Mouse (Mus musculus): ENCODE measurements around the gene Cyp4f15. TPM values are rescaled to one million over a fixed set of nuclear protein-coding genes. Genes with fewer than 3 reads are reported as not detected.

Cyp4f15 gene
- polyA plus RNA-seq, 1 experiment from 2014 or later, result 2.2 TPM

DNA sequence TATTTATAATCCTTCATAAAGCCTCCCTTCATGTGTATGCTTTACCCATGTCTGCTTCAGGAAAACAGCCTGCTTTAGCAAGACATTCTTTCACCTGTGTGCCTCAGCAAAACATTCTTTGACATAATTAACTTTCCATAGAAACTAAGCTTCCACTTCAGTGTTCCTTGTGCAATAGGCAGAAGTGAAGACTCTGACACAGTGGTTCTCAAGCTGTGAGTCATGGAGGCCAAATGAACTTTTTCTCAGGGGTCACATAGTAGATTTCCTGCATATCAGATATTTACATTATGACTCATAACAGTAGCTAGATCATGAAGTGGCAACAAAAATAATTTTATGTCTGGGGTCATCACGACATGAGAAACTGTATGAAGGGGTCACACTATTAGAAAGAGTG, 53.0 kb downstream of the Cyp4f15 start:
- Histone ChIP-seq H3K4me2 (replicated peaks) (no peak overlapping the region), H3K9me3 (ENCODE audit: control insufficient read depth, low read length) (no peaks in the 10 kb centered on the region), H3K36me3 (replicated peaks; ENCODE audit: control insufficient read depth, insufficient read depth) (no peaks in the 10 kb centered on the region), H3K4me3 (replicated peaks; ENCODE audit: low read length) (no peak overlapping the region), H3K27me3 (ENCODE audit: control insufficient read depth, insufficient read depth, low read length) (no peaks in the 10 kb centered on the region), H3K27ac (no peak overlapping the region), H3K9ac (no peak overlapping the region), H3K4me1 (replicated peaks; ENCODE audit: control insufficient read depth, insufficient read depth, low read length) (no peaks in the 10 kb centered on the region)
- DNase-seq (ENCODE audit: low spot score) (no peak), ATAC-seq (ENCODE audit: low FRiP score) (no peak)
- 90% methylated on average over 1 of the region's 1 CpGs for WGBS

DNA sequence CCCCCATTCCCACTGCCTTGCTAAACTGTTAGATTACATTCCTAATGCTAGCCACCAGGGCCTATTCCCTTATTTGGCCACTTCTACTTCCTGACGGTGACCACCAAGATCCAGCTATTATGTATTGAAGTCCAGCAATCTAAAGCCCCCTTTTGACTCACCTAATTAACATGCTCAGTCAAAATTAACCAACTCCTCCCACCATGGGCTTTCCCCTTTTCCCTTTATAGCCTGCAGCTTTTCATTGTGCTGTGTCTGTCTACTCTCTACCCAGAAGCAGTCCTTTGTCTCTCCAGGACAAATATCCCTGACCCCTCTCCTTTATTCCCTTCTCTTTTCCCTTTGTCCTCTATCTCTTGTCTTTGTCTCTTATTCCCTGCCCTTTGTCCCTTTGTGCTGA, 55.6 kb downstream of the Cyp4f15 start:
- Histone ChIP-seq H3K4me3 (replicated peaks; ENCODE audit: low read length) (no peak overlapping the region), H3K4me1 (replicated peaks; ENCODE audit: control insufficient read depth, insufficient read depth, low read length) (no peaks in the 10 kb centered on the region), H3K27me3 (ENCODE audit: control insufficient read depth, insufficient read depth, low read length) (no peaks in the 10 kb centered on the region), H3K4me2 (replicated peaks) (no peak overlapping the region), H3K36me3 (replicated peaks; ENCODE audit: control insufficient read depth, insufficient read depth) (no peaks in the 10 kb centered on the region), H3K27ac (no peak overlapping the region), H3K9me3 (ENCODE audit: control insufficient read depth, low read length) (no peaks in the 10 kb centered on the region), H3K9ac (no peak overlapping the region)
- 4% methylated on average over 1 of the region's 1 CpGs for WGBS
- no peak for ATAC-seq (ENCODE audit: low FRiP score)
- no peak for DNase-seq (ENCODE audit: low spot score)

DNA sequence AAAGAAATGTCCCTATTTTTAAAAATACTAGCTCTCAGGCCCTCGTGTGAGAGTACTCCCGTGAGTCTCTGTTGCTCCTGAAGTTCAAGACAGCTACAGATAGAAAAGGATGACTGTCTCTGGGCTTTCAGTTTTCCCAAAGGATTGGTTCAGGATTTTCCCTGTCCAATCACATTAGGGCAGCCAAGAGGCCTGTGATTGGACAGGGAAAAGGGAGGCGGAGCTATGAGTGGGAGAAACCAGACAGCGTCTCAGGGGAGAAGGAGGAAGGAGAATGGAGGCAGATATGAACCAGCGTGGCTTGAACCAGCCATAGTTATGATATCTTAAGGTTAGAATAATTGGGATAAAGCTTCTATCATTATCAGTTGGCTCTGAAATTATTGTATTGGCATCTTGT, 65.2 kb downstream of the Cyp4f15 start:
- Histone ChIP-seq H3K27ac (no peak overlapping the region), H3K9ac (no peak overlapping the region), H3K9me3 (ENCODE audit: control insufficient read depth, low read length) (no peaks in the 10 kb centered on the region), H3K4me1 (replicated peaks; ENCODE audit: control insufficient read depth, insufficient read depth, low read length) (no peaks in the 10 kb centered on the region), H3K27me3 (ENCODE audit: control insufficient read depth, insufficient read depth, low read length) (no peaks in the 10 kb centered on the region), H3K4me3 (replicated peaks; ENCODE audit: low read length) (no peak overlapping the region), H3K4me2 (replicated peaks) (no peak overlapping the region), H3K36me3 (replicated peaks; ENCODE audit: control insufficient read depth, insufficient read depth) (no peaks in the 10 kb centered on the region)
- no peak for DNase-seq (ENCODE audit: low spot score)
- ATAC-seq (ENCODE audit: low FRiP score), result no peak
- 53% methylated on average over 5 of the region's 5 CpGs for WGBS

Other genes starting within 250 kb of the Cyp4f15 start
- gene Cyp4f39, start 232.9 kb upstream of the Cyp4f15 start, polyA plus RNA-seq (2014; fragmentation: Nextera tagmentation; extraction: Ambion mirVana), result 0.99 and 1.2 TPM in 2 replicates
- 6.8 and 10.5 TPM in 2 replicates for gene Cyp4f17, start 179.6 kb upstream of the Cyp4f15 start, polyA plus RNA-seq (2014; fragmentation: Nextera tagmentation; extraction: Ambion mirVana)
- gene Cyp4f16, start 149.1 kb upstream of the Cyp4f15 start, polyA plus RNA-seq (2014; fragmentation: Nextera tagmentation; extraction: Ambion mirVana), result 15.2 and 17.1 TPM in 2 replicates
- gene Cyp4f37, start 64.3 kb upstream of the Cyp4f15 start, polyA plus RNA-seq (2014; fragmentation: Nextera tagmentation; extraction: Ambion mirVana), result 0.37 and 0.60 TPM in 2 replicates
- not detected in 2 replicates for gene Cyp4f40, start 26.7 kb upstream of the Cyp4f15 start, polyA plus RNA-seq (2014; fragmentation: Nextera tagmentation; extraction: Ambion mirVana)
- 60.8 and 65.5 TPM in 2 replicates for gene Zfp871, start 102.7 kb downstream of the Cyp4f15 start, polyA plus RNA-seq (2014; fragmentation: Nextera tagmentation; extraction: Ambion mirVana)
- gene Zfp811, start 124.3 kb downstream of the Cyp4f15 start, polyA plus RNA-seq (2014; fragmentation: Nextera tagmentation; extraction: Ambion mirVana), result 39.8 and 46.8 TPM in 2 replicates
- gene Zfp799, start 144.6 kb downstream of the Cyp4f15 start, polyA plus RNA-seq (2014; fragmentation: Nextera tagmentation; extraction: Ambion mirVana), result 20.1 and 20.6 TPM in 2 replicates
- gene Zfp870, start 206.0 kb downstream of the Cyp4f15 start, polyA plus RNA-seq (2014; fragmentation: Nextera tagmentation; extraction: Ambion mirVana), result 7.9 and 10.1 TPM in 2 replicates
- 0.10 TPM in 1 of 2 replicates, not detected in the other for gene Cyp4f14, start 231.7 kb downstream of the Cyp4f15 start, polyA plus RNA-seq (2014; fragmentation: Nextera tagmentation; extraction: Ambion mirVana)

All from hindbrain, embryonic 14.5 days (tissue).